Mouse (Mus musculus): ENCODE results near the gene Cpne2.

Gene Cpne2

GRCm38 (mm10) chr8:94581820-94582483 is 49.2 kb downstream of the Cpne2 start:
- no peak for DNase-seq (ENCODE audit: low read depth)

GRCm38 (mm10) chr8:94582569-94582968 is 49.8 kb downstream of the Cpne2 start:
- DNase-seq (ENCODE audit: low read depth) = no peak

- no peak for DNase-seq (ENCODE audit: low read depth)
Observed at GRCm38 (mm10) chr8:94584238-94584817, 51.5 kb downstream of the Cpne2 start.

- DNase-seq (ENCODE audit: low read depth) = no peak
Observed at GRCm38 (mm10) chr8:94591691-94592090, 58.9 kb downstream of the Cpne2 start.

- no peak for DNase-seq (ENCODE audit: low read depth)
Observed at GRCm38 (mm10) chr8:94594211-94594610, 61.4 kb downstream of the Cpne2 start.

GRCm38 (mm10) chr8:94600478-94600877 is 67.7 kb downstream of the Cpne2 start:
- DNase-seq (ENCODE audit: low read depth) = no peak

- DNase-seq (ENCODE audit: low read depth) = no peak
Observed at GRCm38 (mm10) chr8:94601034-94601606, 68.3 kb downstream of the Cpne2 start.

GRCm38 (mm10) chr8:94601607-94602385 is 69.0 kb downstream of the Cpne2 start, which contains the start of the genes Rspry1 and Fam192a:
Gene Rspry1 (plus strand): TSS chr8:94601937.
Gene Fam192a (minus strand): TSS chr8:94601997.
- DNase-seq (ENCODE audit: low read depth) = peak; percentile 100

- no peak for DNase-seq (ENCODE audit: low read depth)
Observed at GRCm38 (mm10) chr8:94602471-94603131, 69.8 kb downstream of the Cpne2 start.

- DNase-seq (ENCODE audit: low read depth) = no peak
Observed at GRCm38 (mm10) chr8:94604030-94604429, 71.2 kb downstream of the Cpne2 start.

- DNase-seq (ENCODE audit: low read depth) = no peak
Observed at GRCm38 (mm10) chr8:94607064-94607463, 74.3 kb downstream of the Cpne2 start.

Measured in c-Kit-positive CD71-positive TER-119-negative erythroid progenitor cells, embryonic 14.5 days (primary cell).